Mouse (Mus musculus) right cerebral cortex, postnatal 10 days (tissue): ENCODE measurements around the gene Tenm2.
A peak's percentile ranks its signal among the peaks of the same experiment; 100 is the strongest.

Experiments used
- DNase-seq, 2 experiments: peaks; one replicate each; pipeline ENCODE4 v3.0.0; 2021; ENCODE audit warnings: low spot score in 2 of 2

Tenm2 gene

GRCm38 (mm10) chr11:36484466-36485069 lies 751.2 kb downstream of the Tenm2 start:
- no peak for DNase-seq

DNA sequence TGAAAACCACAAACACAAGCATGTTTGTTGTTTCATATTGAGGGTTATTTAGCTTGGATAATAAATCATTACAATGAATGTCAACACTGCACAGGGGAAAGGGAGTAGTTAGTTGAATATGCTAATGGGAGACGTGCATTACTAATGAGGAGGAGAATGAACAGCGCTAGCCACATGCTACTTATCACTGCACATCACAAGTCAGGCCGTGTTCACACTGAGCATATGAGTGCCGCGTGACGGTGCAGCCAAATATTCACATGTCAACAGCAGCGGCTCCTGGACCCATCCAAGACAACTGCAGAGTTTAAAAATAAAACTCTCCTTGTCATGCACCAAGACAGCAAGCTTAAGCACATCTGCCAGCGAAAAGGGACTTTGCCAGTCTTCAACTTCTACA lies 753.6 kb downstream of the Tenm2 start:
- no peak for DNase-seq

DNA sequence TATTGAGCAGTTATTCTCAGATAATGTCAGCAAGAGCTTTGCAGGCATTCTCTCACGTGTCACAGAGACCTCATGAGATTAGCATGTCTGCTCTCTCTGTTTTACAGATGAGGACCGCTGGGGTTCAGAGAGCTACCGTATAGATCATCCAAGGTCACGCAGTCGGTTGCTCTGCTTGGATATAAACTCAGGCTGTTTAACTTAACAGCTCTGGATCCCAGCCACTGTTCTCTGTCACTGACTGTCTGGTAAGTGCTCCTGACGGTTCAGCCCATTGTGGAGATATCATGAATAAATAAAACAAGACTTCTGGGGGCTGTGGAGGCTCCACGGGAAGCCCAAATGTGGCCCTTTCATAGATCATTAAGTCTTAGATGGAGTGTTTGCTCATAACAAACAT lies 754.2 kb downstream of the Tenm2 start:
- no peak for DNase-seq

DNA sequence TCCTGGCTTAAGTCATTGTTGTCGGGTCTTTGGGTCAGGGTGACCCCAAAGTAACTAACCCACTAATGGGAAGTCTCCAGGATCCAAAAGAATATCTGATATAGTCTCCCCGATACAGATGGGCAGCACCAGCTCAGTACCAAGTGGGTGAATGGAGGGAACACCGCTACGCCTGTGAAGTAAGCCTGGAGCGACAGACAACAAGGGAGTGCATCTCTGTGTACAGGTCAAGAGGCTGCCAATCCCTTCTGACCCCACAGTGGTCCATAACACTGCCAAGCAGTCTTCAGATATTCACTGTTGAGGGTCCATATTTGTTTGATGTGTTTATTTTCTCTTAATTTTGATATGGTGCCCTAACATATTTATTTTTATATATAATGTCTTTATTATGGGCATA lies 754.7 kb downstream of the Tenm2 start:
- no peak for DNase-seq

DNA sequence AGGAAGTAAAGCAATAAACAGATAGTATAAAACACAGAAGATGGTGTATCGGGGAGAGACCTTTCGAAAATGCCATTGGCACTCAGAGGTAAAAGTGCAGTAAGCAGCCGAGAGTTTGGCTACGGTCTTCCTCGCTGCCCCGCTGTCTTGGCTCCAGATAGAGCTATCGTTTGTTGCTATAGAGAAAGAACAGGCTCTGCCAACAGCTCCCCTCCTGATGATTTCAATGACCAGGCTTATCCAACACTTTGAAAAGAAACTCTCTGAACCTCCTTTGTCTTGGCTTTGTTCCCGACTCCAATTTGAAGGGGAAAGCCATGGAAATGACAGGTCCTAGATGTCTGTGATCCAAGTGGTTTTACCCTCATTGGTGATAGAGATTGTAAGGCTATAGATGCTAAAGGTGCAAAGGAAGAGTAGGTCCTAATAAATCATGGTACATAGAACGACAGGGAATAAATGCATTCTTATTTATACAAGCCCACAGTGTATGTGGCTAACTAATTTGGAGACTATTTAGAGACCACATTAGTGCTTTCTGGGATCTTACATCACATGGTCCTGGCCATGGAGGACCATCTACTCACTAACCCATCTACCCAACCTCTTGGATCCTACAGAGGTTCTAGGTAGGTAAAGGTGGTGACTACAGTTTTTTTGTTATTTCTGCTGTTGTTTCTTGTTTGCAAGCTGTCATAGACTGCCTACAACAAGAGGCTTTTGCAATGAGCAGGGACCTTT lies 765.8 kb downstream of the Tenm2 start:
- no peak for DNase-seq

DNA sequence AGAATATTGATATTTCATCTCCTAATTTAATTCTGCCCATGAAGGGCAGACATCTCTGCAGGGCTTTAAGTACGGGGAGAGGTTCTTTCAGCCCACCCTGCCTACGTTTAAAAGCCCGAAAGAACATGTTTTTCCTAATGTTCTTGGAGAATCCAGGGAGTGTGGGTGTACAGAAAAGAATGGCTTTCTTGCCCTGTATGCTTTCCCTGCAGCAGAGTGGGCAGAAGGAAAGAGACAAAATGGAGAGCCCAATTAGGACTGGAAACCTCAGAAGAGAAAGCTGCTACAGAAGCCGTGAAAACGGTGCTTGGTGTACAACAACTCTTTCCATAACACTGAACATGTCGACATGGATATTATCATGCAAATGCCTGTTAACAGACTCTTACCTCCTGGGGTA lies 777.3 kb downstream of the Tenm2 start:
- DNase-seq = no peak

DNA sequence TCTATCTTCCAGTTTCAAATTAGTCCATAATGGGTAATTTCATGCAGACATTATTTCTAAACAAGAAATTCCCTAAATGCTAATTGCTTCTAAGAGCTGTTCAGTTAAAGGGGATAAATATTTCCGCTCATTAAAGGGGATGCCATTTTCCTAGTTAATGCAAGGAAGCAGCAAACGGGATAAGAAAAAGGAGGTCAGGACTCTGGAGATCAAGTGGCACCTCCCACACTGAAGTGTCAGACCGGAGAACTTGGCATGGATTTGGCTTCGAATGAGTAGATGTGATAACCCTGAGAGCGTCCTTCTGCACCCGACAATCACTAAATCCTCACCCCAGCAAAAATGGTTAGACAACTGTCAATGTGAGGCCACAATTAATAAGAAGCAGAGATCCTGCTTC lies 781.7 kb downstream of the Tenm2 start:
- DNase-seq = no peak

GRCm38 (mm10) chr11:36452436-36452835 lies 783.3 kb downstream of the Tenm2 start:
- no peak for DNase-seq

DNA sequence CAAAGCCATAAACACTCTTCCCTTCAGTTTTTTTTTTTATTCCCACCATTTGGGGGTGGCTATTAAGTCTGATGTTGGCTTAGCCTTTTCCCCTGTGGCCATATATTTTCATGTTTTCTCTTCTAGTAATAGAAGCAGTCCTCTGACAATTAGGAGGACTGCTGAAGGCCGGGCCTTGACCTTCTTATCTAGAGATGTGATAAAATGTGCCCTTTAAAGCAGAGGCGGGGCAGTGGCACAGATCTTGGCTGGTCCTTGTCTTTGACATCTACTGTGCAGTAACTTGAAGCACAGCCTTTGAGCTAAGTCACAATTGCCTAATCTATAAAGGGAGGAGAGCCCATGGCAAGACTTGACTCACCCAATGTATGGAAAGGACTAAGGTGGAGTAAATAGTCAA lies 789.4 kb downstream of the Tenm2 start:
- DNase-seq = no peak

DNA sequence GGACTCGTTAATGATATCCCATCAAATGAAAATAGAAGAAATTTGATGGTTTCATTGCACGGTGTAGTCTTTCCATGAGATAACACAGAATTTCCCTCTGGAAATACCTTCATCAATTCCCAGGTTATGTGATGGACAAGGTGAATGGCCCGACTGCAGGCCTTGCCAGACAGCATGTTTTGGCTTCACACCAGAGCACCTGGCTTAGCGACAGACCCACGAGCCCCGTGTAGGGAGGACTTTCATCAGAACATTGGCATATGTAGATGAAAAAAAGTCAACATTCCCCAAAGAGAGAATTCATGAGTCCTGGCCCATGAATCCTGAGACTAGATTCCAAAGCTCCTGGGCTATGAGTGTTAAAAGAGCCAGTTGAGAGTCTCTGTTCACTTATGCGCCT lies 791.9 kb downstream of the Tenm2 start:
- no peak for DNase-seq

GRCm38 (mm10) chr11:36441801-36442200 lies 794.0 kb downstream of the Tenm2 start:
- DNase-seq = no peak

- no peak for DNase-seq
These were observed 799.5 kb downstream of the Tenm2 start for GRCm38 (mm10) chr11:36436251-36436650.

DNA sequence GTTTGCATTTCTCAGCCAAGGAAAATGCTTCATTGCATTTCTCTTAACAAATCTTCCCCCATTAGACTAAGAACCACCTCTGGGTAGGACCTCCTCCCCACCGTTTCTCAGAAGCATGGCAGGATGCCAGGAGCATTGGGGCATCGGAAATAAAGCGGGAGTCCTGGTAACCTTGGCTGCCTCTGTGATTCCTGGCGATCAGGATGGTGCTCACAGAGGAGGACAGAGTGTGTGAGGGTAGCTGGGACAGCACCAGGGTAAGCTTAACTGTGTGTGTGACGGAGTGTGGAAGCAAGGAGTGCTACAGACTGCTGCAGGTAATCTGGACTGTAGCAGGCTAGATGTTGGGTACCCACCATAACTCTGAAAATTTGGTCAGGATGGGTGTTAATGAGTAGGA lies 806.8 kb downstream of the Tenm2 start:
- peak; percentile 59 to 60 for DNase-seq

DNA sequence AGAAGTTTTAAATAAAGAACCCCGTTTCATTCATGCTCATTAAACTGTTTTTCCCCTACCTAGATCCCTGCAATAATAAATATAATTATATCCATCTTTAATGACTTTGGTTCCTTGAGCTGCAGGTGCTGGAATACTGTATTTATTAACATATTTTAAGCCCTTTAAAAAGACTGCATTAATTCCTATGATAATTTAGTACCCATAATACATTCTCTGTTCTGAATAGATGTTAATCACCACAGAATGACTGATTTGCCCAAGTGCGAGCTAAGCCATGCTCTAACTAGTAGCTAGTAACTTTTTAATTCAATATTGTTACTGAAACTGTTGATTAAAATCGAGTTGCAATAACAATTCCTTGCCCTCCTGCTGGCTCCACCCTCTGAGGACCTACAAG lies 810.8 kb downstream of the Tenm2 start:
- no peak for DNase-seq

- no peak for DNase-seq
These were observed 815.7 kb downstream of the Tenm2 start for GRCm38 (mm10) chr11:36420047-36420446.

GRCm38 (mm10) chr11:36415244-36415643 lies 820.5 kb downstream of the Tenm2 start:
- no peak for DNase-seq

GRCm38 (mm10) chr11:36410881-36411280 lies 824.9 kb downstream of the Tenm2 start:
- no peak for DNase-seq

GRCm38 (mm10) chr11:36395803-36396710 lies 839.7 kb downstream of the Tenm2 start:
- no peak for DNase-seq

- DNase-seq = no peak
These were observed 851.1 kb downstream of the Tenm2 start for GRCm38 (mm10) chr11:36384696-36385095.

DNA sequence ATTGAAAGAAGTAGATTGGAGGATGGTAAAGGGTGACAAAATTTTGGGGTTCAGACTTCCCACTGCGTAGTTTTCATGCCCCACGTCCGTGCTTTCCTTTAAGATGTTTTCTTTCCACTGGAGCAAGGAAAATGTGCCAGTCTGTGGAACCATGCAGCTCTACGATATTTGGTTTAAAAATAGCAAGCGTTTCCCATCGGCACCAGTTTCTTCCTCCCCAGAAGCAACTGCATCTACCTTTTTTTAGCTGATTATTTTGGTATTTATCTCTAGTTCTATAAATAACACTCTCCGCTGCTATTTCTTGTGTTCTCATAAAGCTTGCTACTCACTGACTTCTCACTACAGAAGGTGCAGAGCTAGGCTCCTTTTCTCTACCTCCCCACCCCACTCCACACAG lies 864.0 kb downstream of the Tenm2 start:
- DNase-seq = no peak

DNA sequence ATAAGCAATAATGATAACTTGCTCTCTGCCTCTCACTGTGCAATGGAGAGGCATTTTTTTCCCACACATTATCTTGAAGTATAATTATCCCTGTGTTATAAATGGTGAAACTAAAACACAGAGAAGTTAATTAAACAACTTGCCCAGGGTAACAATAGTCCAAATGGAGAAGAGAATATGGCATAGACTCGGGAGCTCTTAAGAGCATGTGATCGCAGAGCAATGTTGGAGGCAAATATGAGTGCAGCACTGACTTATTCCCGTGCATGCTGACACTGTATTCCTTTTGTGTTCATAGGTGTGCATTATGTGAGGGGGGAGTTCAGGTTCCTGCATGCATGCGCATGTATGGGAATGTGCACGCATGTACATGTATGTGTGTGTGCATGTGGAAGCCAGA lies 870.7 kb downstream of the Tenm2 start:
- no peak for DNase-seq

- DNase-seq = no peak
These were observed 871.3 kb downstream of the Tenm2 start for GRCm38 (mm10) chr11:36364441-36364840.

GRCm38 (mm10) chr11:36362514-36362913 lies 873.2 kb downstream of the Tenm2 start:
- no peak for DNase-seq
